Mouse (Mus musculus) stomach, embryonic 15.5 days (tissue): Measurements from ENCODE around the gene Idua. TPM values are rescaled to one million over a fixed set of nuclear protein-coding genes. Genes with fewer than 3 reads are reported as not detected.
A peak's percentile ranks its signal among the peaks of the same experiment; 100 is the strongest.

Experiments used
- ATAC-seq: fragments of 200-750 bp; cut with Nextera tagmentation; 2 replicates; pipeline ENCODE4 v1.8.0; 2017; ENCODE audit warnings: low read depth, moderate number of reproducible peaks, moderate TSS enrichment; ENCODE audit not compliant: insufficient read depth, low FRiP score
- H3K27ac ChIP-seq: fragments of 300-500 bp; sonication (generic); 2 replicates; pipeline ENCODE4 v1.5.1; 2015; ENCODE audit warnings: mild to moderate bottlenecking, inconsistent platforms
- H3K27me3 ChIP-seq: fragments of 300-500 bp; sonication (generic); replicated peaks from 2 replicates; pipeline ENCODE4 v1.6.1; 2015; ENCODE audit warnings: inconsistent platforms
- H3K36me3 ChIP-seq: fragments of 300-500 bp; sonication (generic); 2 replicates; pipeline ENCODE4 v1.6.1; 2015; ENCODE audit warnings: inconsistent platforms
- H3K4me1 ChIP-seq: fragments of 300-500 bp; sonication (generic); 2 replicates; pipeline ENCODE4 v1.6.1; 2015; ENCODE audit warnings: inconsistent platforms
- H3K4me2 ChIP-seq: fragments of 300-500 bp; sonication (generic); 2 replicates; pipeline ENCODE4 v1.6.1; 2015; ENCODE audit warnings: mild to moderate bottlenecking, inconsistent platforms
- H3K4me3 ChIP-seq: fragments of 300-500 bp; sonication (generic); replicated peaks from 2 replicates; pipeline ENCODE4 v1.5.1; 2015; ENCODE audit warnings: inconsistent platforms
- H3K9ac ChIP-seq: fragments of 300-500 bp; sonication (generic); 2 replicates; pipeline ENCODE4 v1.6.1; 2015; ENCODE audit warnings: inconsistent platforms
- H3K9me3 ChIP-seq: fragments of 300-500 bp; sonication (generic); 2 replicates; pipeline ENCODE4 v1.6.1; 2016; ENCODE audit warnings: inconsistent platforms
- WGBS: fragments of 180-500 bp; shearing (Covaris S2); methylation state at CpG from one replicate; pipeline ENCODE4 v1.1.7; 2015; 5-methylcytosine and 5-hydroxymethylcytosine counted together
- polyA plus RNA-seq: library from polyadenylated mRNA; unstranded; fragments of >200 nt; fragmentation: Nextera tagmentation; extraction: Ambion mirVana; gene quantifications from 2 replicates; pipeline ENCODE4 v1.2.1, GENCODE M21; 2015

Gene Idua
- polyA plus RNA-seq, 1 experiment from 2014 or later, result 13.4 TPM

DNA sequence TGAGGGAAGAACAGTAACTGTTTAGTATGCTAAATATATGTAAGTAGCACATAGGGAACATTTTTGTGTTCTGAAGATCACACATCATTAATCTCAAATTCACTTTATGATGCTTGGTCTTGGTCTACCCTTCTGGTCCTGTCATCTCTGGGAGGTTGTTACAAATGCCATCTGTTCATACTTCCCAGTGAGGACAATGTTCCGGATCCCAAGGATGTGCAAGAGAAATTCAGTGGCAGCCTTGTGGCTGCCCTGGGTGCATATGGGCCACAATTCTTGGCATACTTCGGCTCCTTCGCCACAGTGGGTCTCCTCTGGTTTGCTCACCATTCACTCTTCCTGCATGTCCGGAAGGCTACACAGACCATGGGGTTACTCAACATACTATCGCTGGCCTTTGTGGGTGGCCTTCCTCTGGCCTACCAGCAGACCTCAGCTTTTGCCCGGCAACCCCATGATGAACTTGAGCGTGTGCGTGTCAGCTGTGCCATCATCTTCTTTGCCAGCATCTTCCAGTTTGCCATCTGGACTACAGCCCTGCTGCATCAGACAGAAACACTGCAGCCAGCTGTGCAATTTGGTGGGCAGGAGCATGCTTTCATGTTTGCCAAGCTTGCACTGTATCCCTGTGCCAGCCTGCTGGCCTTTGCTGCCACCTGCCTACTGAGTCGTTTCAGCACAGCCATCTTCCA, 14.3 kb upstream of the Idua start:
- no peak overlapping the region for H3K4me2 ChIP-seq
- no peak overlapping the region for H3K4me3 ChIP-seq
- no peak for ATAC-seq
- H3K36me3 ChIP-seq, result peaks cover 10% of the 10 kb centered on the region
- H3K4me1 ChIP-seq, result no peaks in the 10 kb centered on the region
- no peak overlapping the region for H3K9ac ChIP-seq
- no peaks in the 10 kb centered on the region for H3K27me3 ChIP-seq
- 92% methylated on average over 9 of the region's 9 CpGs for WGBS
- no peak overlapping the region for H3K27ac ChIP-seq
- no peaks in the 10 kb centered on the region for H3K9me3 ChIP-seq

DNA sequence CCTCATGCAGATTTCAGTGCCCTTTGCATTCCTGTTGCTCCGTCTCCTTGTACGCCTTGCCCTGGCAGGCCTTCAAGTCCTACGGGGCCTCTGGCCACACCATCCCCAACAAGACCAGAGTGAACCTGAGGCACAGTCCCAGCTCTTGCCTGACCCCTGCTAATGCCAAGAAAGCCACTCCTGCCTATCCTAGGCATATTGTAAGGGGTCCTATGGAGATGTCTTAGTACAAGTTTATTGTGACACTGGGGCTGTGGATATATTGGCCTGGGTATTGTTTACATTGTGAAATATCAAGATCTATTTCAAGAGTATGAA, 13.8 kb upstream of the Idua start:
- no peak overlapping the region for H3K4me2 ChIP-seq

DNA sequence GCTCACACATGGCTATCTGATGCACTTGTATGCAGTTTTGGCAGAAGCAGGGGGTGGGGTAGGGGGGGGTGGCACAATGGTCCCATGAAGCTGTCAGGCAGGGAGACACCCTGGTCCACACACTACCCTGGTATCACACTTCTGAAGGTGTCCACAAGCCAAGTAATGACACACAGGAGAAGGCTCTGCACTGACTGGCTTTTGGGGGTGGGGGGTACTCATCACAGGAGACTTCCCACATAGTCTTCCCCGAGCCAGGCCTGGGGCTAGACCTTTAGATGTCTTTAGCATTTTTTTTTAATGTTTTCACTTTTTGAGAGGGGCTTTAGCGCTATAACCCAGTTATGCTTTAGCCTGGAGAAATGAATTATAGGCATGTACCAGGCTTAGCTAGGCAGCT, 12.8 kb upstream of the Idua start:
- Histone ChIP-seq H3K36me3 (peaks cover 10% of the 10 kb centered on the region), H3K4me1 (no peaks in the 10 kb centered on the region), H3K4me2 (no peak overlapping the region), H3K27ac (no peak overlapping the region), H3K9ac (no peak overlapping the region), H3K9me3 (no peaks in the 10 kb centered on the region), H3K4me3 (no peak overlapping the region), H3K27me3 (no peaks in the 10 kb centered on the region)
- ATAC-seq, result no peak
- WGBS, result 84% methylated on average over 2 of the region's 2 CpGs

More for the DNA sequence above, 13.8 kb upstream of the Idua start:
- Histone ChIP-seq H3K9me3 (no peaks in the 10 kb centered on the region), H3K27me3 (no peaks in the 10 kb centered on the region), H3K9ac (no peak overlapping the region), H3K36me3 (peaks cover 10% of the 10 kb centered on the region), H3K4me3 (no peak overlapping the region), H3K4me1 (no peaks in the 10 kb centered on the region), H3K27ac (no peak overlapping the region)
- 95% methylated on average over 3 of the region's 3 CpGs for WGBS
- ATAC-seq, result no peak

DNA sequence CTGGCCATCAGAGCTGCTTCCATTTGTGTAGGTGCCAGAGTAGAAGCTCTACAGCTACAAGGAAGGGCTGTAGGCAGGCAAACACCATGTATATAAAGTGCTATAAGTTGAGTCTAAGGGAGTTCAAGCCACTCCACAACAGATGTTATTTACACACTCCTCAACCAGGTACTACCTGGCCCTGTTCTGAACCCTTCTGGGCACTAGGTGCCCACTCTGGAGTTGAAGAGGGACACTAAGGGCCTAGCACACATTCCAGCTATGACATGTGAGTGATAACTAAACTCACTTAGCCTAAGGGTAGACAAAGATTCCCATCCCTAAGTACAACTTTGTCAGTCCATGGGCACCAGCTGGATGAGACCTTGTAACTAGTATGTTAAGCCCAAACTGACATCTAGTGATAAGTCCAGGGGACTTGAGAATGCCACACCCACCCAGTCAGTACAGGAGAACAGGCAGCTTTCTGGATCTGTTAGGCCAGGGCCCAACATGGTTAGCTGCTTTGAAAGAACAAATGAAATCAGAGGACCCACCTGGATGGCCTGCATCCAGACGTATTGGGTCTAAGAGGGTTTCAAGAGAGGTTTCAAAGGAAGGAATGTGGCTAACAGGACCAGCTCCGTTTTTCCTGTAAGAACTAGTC, 12.2 kb upstream of the Idua start:
- H3K4me3 ChIP-seq, result no peak overlapping the region
- no peaks in the 10 kb centered on the region for H3K4me1 ChIP-seq
- H3K4me2 ChIP-seq, result no peak overlapping the region
- H3K27me3 ChIP-seq, result no peaks in the 10 kb centered on the region
- WGBS, result 84% methylated on average over 2 of the region's 2 CpGs
- no peaks in the 10 kb centered on the region for H3K9me3 ChIP-seq
- H3K9ac ChIP-seq, result no peak overlapping the region
- ATAC-seq, result no peak
- H3K36me3 ChIP-seq, result peaks cover 14% of the 10 kb centered on the region
- no peak overlapping the region for H3K27ac ChIP-seq

DNA sequence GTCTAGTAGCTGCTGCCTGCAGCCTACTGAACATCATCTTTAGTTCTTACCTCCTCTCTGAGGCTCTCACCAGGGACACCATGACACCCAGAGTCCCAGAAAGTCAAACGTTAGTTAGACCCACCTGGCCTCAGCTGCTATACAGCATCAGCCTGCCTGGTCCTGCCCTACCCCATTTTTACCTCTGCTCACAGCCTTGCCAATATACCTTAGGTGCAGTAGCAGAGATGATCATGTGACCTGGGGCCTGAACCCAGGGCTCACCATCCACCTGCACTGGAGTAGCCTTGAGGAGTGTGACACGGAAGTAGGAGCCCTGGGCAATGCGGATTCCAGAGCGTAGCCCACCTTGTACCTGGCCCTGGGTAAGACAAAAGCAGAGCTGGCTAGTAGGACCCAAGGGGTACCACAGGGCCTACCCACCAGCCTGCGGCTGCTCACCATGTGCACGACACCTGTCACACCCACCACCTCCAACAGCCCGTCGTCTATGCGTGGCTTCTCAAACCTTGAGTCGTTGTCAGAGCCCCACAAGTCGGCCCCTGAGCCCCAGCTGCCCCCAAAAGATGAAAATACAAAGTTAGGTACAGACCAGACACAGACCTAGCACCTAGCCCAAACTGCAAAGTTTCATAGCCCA, 11.1 kb upstream of the Idua start:
- Histone ChIP-seq H3K36me3 (peaks cover 22% of the 10 kb centered on the region), H3K27me3 (no peaks in the 10 kb centered on the region), H3K4me3 (no peak overlapping the region), H3K4me2 (no peak overlapping the region), H3K4me1 (no peaks in the 10 kb centered on the region), H3K9ac (no peak overlapping the region), H3K9me3 (no peaks in the 10 kb centered on the region), H3K27ac (no peak overlapping the region)
- 87% methylated on average over 11 of the region's 11 CpGs for WGBS
- ATAC-seq, result no peak

DNA sequence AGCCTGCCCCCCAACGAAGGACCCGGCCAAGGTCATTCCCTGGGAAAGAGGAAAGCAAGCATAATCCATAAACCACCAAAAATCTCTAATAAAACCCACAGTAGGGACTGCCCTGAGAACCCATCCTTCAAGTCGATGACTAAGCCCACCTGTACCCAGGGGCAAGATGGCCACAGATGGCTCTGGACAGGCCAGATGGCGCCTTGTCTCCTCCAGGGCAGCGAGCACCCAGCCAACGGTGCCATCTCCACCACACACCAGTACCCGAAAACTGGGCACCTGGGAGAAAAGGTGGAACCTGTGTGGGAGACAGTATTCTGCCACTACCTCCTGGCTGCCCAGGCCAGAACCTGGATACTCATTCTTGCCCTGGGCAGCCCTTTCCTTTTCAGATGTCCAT, 9.8 kb upstream of the Idua start:
- Histone ChIP-seq H3K27ac (no peak overlapping the region), H3K36me3 (peaks cover 30% of the 10 kb centered on the region), H3K4me2 (no peak overlapping the region), H3K4me1 (no peaks in the 10 kb centered on the region), H3K9ac (no peak overlapping the region), H3K9me3 (no peaks in the 10 kb centered on the region), H3K4me3 (no peak overlapping the region), H3K27me3 (no peaks in the 10 kb centered on the region)
- 93% methylated on average over 7 of the region's 7 CpGs for WGBS
- ATAC-seq, result no peak

DNA sequence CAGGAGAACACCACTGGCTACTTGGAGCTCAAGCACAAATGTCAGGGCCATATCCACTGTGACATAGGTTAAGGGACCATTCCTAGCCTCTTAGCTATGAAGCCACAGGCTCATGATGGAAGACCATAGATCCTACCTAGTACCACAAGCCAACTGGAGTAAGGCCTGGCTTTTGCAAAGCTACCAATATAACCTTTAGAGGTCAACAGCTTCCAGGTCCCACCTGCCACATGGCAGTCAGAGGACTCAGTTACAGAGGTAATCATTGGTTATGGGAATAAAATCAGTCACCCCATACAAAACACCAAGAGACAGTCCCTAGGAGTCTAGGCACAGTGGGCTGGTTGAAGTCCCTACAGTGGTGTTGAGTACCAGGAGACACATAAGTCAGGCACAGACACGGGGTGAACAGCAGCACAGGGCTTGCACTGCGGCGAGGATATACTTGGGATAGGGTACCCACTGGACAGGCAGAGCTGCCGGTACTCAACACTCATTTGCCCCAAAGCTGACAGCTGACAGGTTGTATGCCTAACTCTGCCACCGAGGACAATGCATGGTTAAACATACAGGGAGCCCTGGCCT, 8.9 kb upstream of the Idua start:
- H3K9me3 ChIP-seq, result no peaks in the 10 kb centered on the region
- no peak overlapping the region for H3K4me2 ChIP-seq
- no peak overlapping the region for H3K9ac ChIP-seq
- H3K4me1 ChIP-seq, result no peaks in the 10 kb centered on the region
- H3K27me3 ChIP-seq, result no peaks in the 10 kb centered on the region
- no peak overlapping the region for H3K27ac ChIP-seq
- ATAC-seq, result no peak
- peaks cover 38% of the 10 kb centered on the region for H3K36me3 ChIP-seq
- H3K4me3 ChIP-seq, result no peak overlapping the region
- 77% methylated on average over 5 of the region's 5 CpGs for WGBS

DNA sequence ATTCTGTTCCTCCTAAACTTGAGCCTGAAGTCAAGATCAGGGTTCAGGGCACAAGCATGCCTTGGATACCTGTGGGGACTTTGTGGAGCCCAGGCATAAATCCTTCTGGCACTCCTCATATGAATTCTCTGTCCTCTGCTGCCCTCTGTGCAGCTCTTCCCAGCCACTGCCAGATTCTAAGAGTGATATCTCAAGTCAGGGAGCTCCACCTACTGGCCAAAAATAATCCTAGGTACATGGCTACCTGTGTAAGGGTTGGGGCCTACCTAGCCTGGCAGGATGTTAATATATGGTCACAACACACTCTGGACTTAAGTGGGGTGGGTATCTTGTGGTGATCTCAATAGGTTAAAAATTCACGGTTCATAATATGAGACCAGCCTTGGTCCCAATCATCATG, 8.3 kb upstream of the Idua start:
- no peak overlapping the region for H3K9ac ChIP-seq
- no peaks in the 10 kb centered on the region for H3K9me3 ChIP-seq
- no peaks in the 10 kb centered on the region for H3K4me1 ChIP-seq
- no peak overlapping the region for H3K4me3 ChIP-seq
- no peaks in the 10 kb centered on the region for H3K27me3 ChIP-seq
- H3K36me3 ChIP-seq, result peaks cover 38% of the 10 kb centered on the region
- no peak overlapping the region for H3K27ac ChIP-seq
- ATAC-seq, result peak; percentile 8; the same call in 1 of the 2 replicates
- H3K4me2 ChIP-seq, result no peak overlapping the region
- 53% methylated on average over 1 of the region's 1 CpGs for WGBS

DNA sequence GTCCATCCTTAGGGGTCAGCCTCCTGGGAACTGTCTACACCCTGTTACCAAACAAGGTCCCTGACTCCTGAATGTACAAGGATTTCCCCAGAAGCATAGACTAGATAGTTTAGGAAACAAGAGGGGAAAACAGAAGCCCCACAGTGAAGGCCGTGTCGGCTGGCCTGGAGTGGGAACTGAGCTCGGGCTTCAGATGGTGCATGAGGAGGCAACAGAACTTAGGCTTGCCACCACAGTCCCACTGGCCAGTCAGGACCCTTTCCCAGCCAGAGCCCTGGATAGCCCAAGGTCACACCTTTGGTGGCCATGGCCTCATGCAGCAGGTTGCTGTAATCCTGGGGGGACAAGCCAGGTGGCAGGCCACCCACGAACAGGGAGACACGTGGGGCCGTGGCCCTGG, 6.8 kb upstream of the Idua start:
- H3K36me3 ChIP-seq, result peaks cover 38% of the 10 kb centered on the region
- no peak overlapping the region for H3K27ac ChIP-seq
- H3K9ac ChIP-seq, result no peak overlapping the region
- no peak for ATAC-seq
- no peak overlapping the region for H3K4me2 ChIP-seq
- H3K9me3 ChIP-seq, result no peaks in the 10 kb centered on the region
- H3K27me3 ChIP-seq, result no peaks in the 10 kb centered on the region
- H3K4me1 ChIP-seq, result no peaks in the 10 kb centered on the region
- H3K4me3 ChIP-seq, result no peak overlapping the region
- 86% methylated on average over 6 of the region's 6 CpGs for WGBS

DNA sequence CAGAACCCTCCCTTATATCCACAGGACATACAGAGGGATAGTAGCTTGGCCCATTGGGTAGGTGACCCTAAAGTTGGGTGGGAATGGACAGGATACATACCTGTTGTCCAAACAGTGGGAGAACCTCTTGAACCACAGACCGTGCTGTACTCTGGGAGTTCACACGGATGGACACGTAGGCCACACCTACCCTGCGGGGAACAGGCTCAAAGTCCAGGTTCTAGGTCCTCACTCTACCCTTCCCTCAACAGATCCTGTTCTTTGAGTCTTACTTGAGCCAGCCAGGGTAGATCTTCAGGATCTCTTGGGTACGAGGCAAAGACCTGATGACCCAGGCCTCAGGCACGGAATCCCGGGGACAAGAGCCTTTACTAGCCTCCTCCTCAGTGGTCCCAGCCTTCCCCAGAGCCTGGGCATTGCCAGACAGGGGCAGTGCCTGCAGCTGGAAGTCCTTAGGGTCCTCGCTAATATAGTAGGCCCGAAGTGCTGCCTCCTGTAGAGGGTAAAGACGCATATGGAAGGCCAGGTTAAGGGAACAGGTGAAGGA, 5.6 kb upstream of the Idua start:
- Histone ChIP-seq H3K36me3 (peaks cover 37% of the 10 kb centered on the region), H3K4me3 (no peak overlapping the region), H3K27ac (no peak overlapping the region), H3K9ac (no peak overlapping the region), H3K4me1 (peaks cover 3% of the 10 kb centered on the region), H3K4me2 (no peak overlapping the region), H3K27me3 (no peaks in the 10 kb centered on the region), H3K9me3 (no peaks in the 10 kb centered on the region)
- no peak for ATAC-seq
- WGBS, result 94% methylated on average over 10 of the region's 10 CpGs

DNA sequence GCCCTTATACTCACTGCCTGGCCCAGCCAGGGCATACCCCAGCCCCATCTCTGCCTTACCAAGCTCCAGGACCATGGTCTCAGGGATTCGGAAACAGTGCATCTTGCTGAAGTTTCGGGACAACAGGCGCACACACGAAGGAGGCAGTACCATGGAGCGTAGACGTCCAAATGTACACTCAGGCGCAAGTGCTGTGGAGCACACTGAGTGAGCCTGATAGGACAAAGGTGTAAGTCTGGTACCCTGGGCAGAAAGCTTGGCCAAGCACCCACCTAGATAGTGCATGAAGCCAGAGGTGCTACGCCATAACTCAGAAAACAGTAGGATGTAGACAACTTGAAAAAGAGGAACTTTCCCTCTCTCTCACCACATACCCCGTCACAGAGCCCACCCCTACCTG, 4.8 kb upstream of the Idua start:
- peaks cover 10% of the 10 kb centered on the region for H3K4me1 ChIP-seq
- H3K36me3 ChIP-seq, result peaks cover 32% of the 10 kb centered on the region
- no peak overlapping the region for H3K4me2 ChIP-seq
- no peak for ATAC-seq
- WGBS, result 95% methylated on average over 9 of the region's 9 CpGs
- H3K9me3 ChIP-seq, result no peaks in the 10 kb centered on the region
- no peak overlapping the region for H3K4me3 ChIP-seq
- H3K27ac ChIP-seq, result no peak overlapping the region
- no peaks in the 10 kb centered on the region for H3K27me3 ChIP-seq
- no peak overlapping the region for H3K9ac ChIP-seq
